Mouse (Mus musculus) embryonic fibroblast, embryonic 13.5 days (primary cell): ENCODE measurements at regions not wholly inside any gene's neighbourhood (a gene's known extent, or its start where the extent isn't known, plus 50 kb on each side); places are given as distances from the start of the nearest gene placed in this dataset.

Source experiments
- CTCF ChIP-seq: IDR thresholded peaks from 2 replicates; pipeline ENCODE4 v1.5.1; 2011; ENCODE audit warnings: mild to moderate bottlenecking, control low read depth, low read length, moderate library complexity, borderline replicate concordance; ENCODE audit not compliant: insufficient read depth
- POLR2A ChIP-seq: IDR thresholded peaks from 2 replicates; pipeline ENCODE4 v1.6.1; 2011; ENCODE audit warnings: low read depth, mild to moderate bottlenecking, control low read depth, low read length, moderate library complexity

- TF ChIP-seq CTCF (no peak), POLR2A (no peak)
These were observed 1603.8 kb upstream of the Slc10a2 start for GRCm38 (mm10) chr8:6708886-6709449.
